Mouse (Mus musculus): ENCODE results near the gene Cdh4.

The Cdh4 gene

DNA sequence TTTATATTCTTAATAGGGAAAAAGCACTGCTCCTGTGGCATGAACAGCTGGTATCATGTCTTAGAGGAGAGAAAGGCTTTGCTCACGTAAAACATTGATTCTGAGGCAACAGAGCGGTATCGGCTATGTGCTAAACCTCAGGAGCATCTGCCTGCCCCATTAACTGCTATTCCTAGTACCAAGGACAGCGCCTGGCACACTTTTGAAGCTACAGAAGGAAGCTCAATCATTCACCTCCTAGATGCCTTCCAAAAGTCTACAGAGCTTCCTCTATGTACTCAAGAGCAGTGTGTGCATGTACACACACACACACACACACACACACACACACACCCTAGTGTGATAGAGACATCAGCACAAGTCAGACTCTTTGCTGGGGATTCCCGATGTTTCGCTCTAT lies 34.4 kb downstream of the Cdh4 start:
- DNase-seq, result no peak

DNA sequence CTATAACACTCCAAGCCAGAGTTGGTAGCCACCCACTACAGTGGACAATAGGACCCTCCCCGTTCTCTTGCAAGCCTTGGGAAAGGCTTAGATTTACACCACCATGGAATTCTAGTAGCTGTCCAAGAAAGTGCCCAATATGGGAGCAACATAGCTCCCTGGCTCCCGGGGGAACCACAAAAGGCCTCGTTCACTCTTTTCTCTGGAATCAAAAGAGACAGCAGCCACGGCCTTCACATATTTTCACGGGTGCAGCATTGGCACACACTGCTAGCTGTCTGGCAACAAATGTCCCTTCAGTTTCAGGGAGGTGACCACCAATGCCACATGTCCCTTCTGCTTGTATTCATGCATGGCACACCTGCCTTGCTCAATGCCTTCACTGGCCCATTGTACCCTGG lies 38.6 kb downstream of the Cdh4 start:
- no peak for DNase-seq

GRCm38 (mm10) chr2:179481363-179481762 lies 39.1 kb downstream of the Cdh4 start:
- no peak for DNase-seq

DNA sequence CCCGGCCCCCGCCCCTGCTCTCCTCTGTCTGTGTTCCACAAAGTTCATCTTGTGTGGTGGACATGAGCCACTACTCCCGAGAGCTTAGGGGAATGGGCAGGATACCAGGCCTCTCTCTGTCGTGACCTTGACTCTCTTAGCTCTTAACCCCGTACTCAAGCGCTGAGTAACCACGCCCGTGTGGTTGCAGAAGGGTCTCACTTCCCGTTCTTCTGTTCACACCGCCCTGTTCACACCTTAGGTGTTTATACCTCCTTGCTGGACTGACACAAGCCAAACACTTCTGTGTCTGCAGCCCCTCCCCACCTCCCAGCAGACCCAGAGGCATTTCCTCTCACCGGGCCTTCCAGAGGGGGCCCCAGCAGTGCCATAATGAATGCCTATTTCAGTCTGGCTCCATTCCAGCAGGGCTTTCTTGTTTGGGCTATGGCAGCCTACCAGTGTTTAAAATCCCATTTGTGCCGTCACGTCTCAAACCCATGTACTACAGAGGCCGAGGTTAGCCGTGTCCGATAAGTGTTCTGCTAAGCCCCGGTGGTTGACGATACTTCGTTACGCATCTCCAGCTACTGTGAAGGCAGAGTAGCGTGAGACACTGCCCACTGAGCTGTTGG lies 46.4 kb downstream of the Cdh4 start:
- DNase-seq, result no peak

GRCm38 (mm10) chr2:179491891-179492290 lies 49.7 kb downstream of the Cdh4 start:
- no peak for DNase-seq

- DNase-seq, result no peak
These were observed 52.0 kb downstream of the Cdh4 start for GRCm38 (mm10) chr2:179494276-179494675.

GRCm38 (mm10) chr2:179510439-179510838 lies 68.2 kb downstream of the Cdh4 start:
- no peak for DNase-seq

DNA sequence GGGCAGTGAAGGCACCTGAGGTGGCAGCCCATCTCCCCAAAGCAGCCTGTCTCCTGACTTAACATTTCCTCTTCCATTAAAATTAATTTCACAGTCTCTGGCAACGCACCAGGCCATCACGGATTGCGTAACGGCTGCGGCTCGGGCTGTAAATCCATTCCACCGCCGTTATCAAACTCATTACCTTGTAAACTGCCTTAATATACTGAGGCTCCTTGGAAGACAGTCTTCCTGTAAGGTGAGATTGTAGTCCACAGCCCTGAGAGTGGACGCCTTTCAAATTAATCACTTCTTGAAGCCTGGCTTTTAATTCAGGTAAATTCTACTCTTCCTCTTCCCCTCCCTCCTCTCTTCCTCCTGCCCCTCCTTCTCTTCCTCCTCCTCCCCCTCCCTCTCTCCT lies 74.3 kb downstream of the Cdh4 start:
- DNase-seq, result no peak

- DNase-seq, result no peak
These were observed 76.3 kb downstream of the Cdh4 start for GRCm38 (mm10) chr2:179518456-179519032.

DNA sequence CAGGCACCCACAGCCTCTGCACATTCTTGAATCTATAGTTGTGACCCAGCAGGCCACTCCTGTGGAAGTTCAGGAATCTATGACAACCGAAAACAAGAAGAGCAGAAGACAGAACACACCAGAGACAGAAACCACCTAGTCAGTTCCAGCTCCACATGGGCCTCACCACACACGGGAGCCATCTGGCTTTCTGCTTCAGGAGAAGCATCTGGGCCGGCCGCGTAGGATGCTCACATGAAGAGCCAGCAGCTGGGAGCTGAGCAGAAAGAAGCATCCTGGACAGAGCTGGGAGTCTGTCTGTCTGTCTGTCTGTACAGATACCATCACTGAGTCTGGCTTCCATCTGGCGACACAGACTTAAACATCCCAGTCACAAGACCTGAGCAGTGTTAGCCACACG lies 76.9 kb downstream of the Cdh4 start:
- DNase-seq, result no peak

DNA sequence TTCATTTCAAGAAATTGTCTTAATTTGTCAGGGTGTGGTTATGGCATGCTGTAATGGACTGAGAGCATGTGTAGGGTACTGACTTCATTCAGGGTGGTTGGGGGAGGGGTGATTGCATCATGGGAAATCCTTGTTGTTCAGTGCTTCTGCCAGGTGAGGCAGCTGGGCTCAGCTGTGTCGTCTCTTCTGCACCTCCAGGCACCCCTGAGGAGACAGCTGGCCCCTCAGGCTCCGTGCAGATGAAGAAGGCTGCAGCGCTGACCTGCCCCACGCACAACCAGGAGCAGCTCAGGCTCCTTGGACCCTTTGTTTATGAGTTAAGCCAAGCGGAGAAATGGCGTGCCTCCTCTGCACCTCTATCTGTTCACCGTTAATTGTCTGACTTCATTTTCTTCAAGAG lies 77.7 kb downstream of the Cdh4 start:
- no peak for DNase-seq

DNA sequence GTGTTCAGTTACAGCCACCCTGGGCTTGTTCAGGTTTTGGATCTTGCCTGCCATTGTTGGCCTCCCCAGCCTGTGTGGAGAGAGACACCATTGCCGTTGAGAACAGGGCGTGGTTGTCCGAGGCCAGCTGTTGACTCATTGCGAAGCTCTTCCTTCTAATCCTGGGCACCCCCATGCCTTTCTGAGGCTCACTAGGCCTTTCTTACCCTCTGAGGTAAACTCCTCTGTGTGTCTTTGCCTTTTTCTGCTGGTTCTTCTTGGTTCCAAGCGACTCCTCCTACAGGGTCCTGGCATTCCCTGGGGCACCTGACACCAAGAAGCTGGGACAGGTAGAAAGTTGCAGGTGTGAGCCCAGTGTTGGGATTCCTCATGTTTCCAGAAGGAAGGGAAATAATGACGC lies 78.7 kb downstream of the Cdh4 start:
- no peak for DNase-seq

DNA sequence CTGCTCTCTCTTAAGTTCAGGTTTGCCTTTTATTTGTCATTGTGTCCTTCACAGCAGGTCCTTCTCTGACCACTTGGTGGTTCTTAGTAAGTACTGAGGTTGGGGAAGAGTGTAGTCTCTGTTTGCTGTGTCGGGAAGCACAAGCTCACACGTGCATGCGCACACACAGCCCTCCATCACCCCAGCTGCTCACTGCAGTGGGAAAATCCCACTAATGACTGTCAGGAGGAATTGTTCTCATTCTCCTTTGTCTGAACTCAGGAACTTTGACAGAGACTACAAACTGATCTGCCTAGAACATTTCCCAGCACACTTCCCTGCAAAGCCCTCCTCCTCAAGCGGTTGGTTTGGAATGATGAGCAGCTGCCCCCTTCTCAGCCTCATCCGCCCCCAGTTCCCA lies 79.2 kb downstream of the Cdh4 start:
- DNase-seq, result no peak

GRCm38 (mm10) chr2:179522141-179522540 lies 79.9 kb downstream of the Cdh4 start:
- DNase-seq, result no peak

- DNase-seq, result no peak
These were observed 84.7 kb downstream of the Cdh4 start for GRCm38 (mm10) chr2:179526976-179527375.

DNA sequence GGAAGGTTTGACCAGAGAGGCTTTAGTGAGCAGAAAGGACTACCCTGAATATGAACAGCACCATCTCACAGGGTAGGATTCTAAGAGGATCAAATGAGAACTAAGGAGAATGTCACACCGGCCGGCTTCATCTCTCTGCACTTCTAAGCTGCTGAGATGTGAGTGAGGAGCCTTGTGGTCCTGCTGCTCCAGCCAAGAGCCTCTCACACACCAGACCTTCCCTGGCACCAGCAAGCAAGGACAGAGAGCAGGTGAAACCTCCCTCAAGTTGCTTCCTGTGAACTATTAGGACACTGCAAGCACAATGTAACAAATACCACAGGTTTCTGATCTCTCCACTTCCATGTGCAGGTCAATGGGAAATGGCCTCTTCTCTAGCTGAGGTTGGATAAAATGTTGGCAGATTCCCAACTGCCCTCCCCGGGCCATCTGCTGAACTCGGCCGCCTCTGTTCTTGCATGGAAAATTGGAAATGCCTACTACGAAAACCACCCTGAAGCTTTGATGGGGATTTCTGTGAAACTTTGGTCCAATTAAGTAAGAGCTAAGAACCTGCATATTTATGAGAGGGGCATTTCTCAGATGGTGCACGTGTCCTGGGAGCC lies 88.3 kb downstream of the Cdh4 start:
- DNase-seq, result no peak

- no peak for DNase-seq
These were observed 91.0 kb downstream of the Cdh4 start for GRCm38 (mm10) chr2:179533196-179533595.

DNA sequence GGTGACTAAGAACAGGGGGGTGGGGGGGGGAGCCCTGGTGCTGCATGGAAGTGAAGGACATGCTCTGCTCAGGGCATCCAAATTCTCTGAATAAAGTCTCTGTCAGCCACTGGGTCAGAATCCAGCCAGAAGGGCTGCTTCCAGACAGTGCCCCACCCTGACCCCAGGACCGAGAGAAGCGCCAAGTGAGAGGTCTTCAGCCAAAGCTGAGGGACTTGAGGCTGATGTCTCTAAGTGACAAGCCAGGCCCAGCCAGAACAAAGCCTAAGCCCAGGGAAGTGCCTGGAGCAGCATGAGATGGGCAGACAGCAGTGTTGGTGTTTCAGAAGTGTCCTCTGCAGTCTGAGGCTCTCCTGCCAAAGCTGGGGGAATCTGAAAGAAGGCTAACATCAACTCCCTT lies 91.7 kb downstream of the Cdh4 start:
- no peak for DNase-seq

GRCm38 (mm10) chr2:179535204-179535603 lies 93.0 kb downstream of the Cdh4 start:
- DNase-seq, result no peak

GRCm38 (mm10) chr2:179536762-179537161 lies 94.5 kb downstream of the Cdh4 start:
- no peak for DNase-seq

GRCm38 (mm10) chr2:179537390-179537789 lies 95.2 kb downstream of the Cdh4 start:
- DNase-seq, result no peak

GRCm38 (mm10) chr2:179537800-179538450 lies 95.7 kb downstream of the Cdh4 start:
- no peak for DNase-seq

DNA sequence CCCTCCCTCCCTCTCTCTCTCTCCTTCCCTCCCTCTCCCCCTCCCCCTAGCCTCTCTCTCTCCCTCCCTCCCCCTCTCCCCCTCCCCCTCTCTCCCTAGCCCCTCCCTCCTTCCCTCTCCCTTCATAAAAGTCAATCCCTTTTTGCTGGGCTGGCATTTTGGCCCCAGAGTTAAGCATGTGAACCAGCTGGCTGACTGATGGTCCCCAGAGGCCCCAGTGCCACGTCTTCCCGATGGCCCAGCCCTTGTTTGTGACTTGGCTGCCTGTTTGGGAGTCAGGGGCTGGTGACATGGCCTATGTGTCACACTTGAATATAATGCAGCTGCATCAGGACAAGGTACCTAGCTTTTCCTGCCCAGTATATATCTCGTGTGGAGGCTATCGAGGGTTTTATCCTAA lies 96.3 kb downstream of the Cdh4 start:
- DNase-seq, result no peak

- no peak for DNase-seq
These were observed 97.5 kb downstream of the Cdh4 start for GRCm38 (mm10) chr2:179539532-179540245.

Data from thymus, postnatal 4 days (tissue).